Comparison of ENCODE assay signal across 9 mouse cellular contexts in genomic region chr17:34597566-34598095, GRCm38 (mm10). TPM values are rescaled to one million over a fixed set of nuclear protein-coding genes. Genes with fewer than 3 reads are reported as not detected.
A peak's percentile ranks its signal among the peaks of the same experiment; 100 is the strongest.
DNase-seq lines count a peak whose midpoint lies in the region; ATAC-seq and TF ChIP-seq lines count a peak whose summit lies in the region.
"Had no signal": no experiment of that assay in that cellular context is flagged by ENCODE, and none has a peak within 500 bp of the region (broad histone marks: within the 10 kb centered on the region; RNA-seq: fewer than 3 reads in every experiment).

TSS of gene Ager (plus strand) at chr17:34597862.

- no peak within 1 kb of the TSS for H3K4me2 ChIP-seq in forebrain, embryonic 11.5 days (ENCODE audit: low read depth, low read length, severe bottlenecking)
- H3K4me2 ChIP-seq in forebrain, postnatal 0 days (ENCODE audit: low read depth): no peak within 1 kb of the TSS
- no peak within 1 kb of the TSS for H3K4me2 ChIP-seq in midbrain, embryonic 16.5 days (ENCODE audit: low read length)
- no peak within 1 kb of the TSS for H3K4me2 ChIP-seq in intestine, embryonic 16.5 days (ENCODE audit: low read depth, low read length)

- H3K27me3 ChIP-seq in forebrain, embryonic 11.5 days (ENCODE audit: control insufficient read depth, insufficient read depth, low read length): no peaks in the 10 kb centered on the region
- no peaks in the 10 kb centered on the region for H3K27me3 ChIP-seq in forebrain, postnatal 0 days (ENCODE audit: insufficient read depth, low read length)
- no peaks in the 10 kb centered on the region for H3K27me3 ChIP-seq in midbrain, embryonic 10.5 days (ENCODE audit: low read depth, poor library complexity, severe bottlenecking)
- no peaks in the 10 kb centered on the region for H3K27me3 ChIP-seq in midbrain, embryonic 16.5 days (ENCODE audit: control insufficient read depth, insufficient read depth, low read depth, low read length)
- H3K27me3 ChIP-seq in intestine, embryonic 16.5 days (replicated peaks; ENCODE audit: control insufficient read depth, insufficient read depth, low read length): no peaks in the 10 kb centered on the region

- peaks cover 8% of the 10 kb centered on the region for H3K36me3 ChIP-seq in forebrain, embryonic 11.5 days (ENCODE audit: control insufficient read depth, insufficient read depth, low read length)
- H3K36me3 ChIP-seq in forebrain, postnatal 0 days (ENCODE audit: insufficient read depth): peaks cover 29% of the 10 kb centered on the region
- H3K36me3 ChIP-seq in midbrain, embryonic 10.5 days: peaks cover 58% of the 10 kb centered on the region
- H3K36me3 ChIP-seq in midbrain, embryonic 16.5 days (ENCODE audit: control insufficient read depth, insufficient read depth, low read length): peaks cover 21% of the 10 kb centered on the region
- peaks cover 19% of the 10 kb centered on the region for H3K36me3 ChIP-seq in intestine, embryonic 16.5 days (ENCODE audit: control insufficient read depth, insufficient read depth, low read length)

- H3K27ac ChIP-seq in forebrain, embryonic 11.5 days (ENCODE audit: low read depth, low read length): no peak within 1 kb of the TSS
- no peak within 1 kb of the TSS for H3K27ac ChIP-seq in forebrain, postnatal 0 days (ENCODE audit: low read depth, low read length)
- peak within 1 kb of the TSS; percentile 63 for H3K27ac ChIP-seq in midbrain, embryonic 10.5 days (replicated peaks)
- H3K27ac ChIP-seq in midbrain, embryonic 16.5 days (ENCODE audit: low read length): no peak within 1 kb of the TSS
- peak within 1 kb of the TSS; percentile 28 for H3K27ac ChIP-seq in intestine, embryonic 16.5 days (ENCODE audit: low read length)

- no peak for DNase-seq in forebrain, embryonic 11.5 days (ENCODE audit: low spot score)
- DNase-seq in forebrain, postnatal 0 days: no peak
- DNase-seq in midbrain, embryonic 10.5 days (ENCODE audit: low spot score): no peak
- DNase-seq in left cerebral cortex, postnatal 10 days (ENCODE audit: extremely low spot score in 1 of 2, low spot score in 2 of 2): no peak
- DNase-seq in left cerebral cortex, adult 18-20 months (ENCODE audit: low spot score in 2 of 2): no peak
- DNase-seq: gastrocnemius, postnatal 10 days had no signal

- 20% methylated on average over 6 of the region's 6 CpGs for WGBS in forebrain, embryonic 11.5 days
- 21% methylated on average over 6 of the region's 6 CpGs for WGBS in forebrain, postnatal 0 days
- WGBS in midbrain, embryonic 10.5 days: 26% methylated on average over 6 of the region's 6 CpGs
- WGBS in midbrain, embryonic 16.5 days: 37% methylated on average over 4 of the region's 6 CpGs
- WGBS in intestine, embryonic 16.5 days: 12% methylated on average over 6 of the region's 6 CpGs

- no peak within 1 kb of the TSS for H3K4me3 ChIP-seq in forebrain, embryonic 11.5 days (ENCODE audit: low read depth, low read length)
- H3K4me3 ChIP-seq in forebrain, postnatal 0 days (ENCODE audit: low read depth, low read length): no peak within 1 kb of the TSS
- peak within 1 kb of the TSS; percentile 24 for H3K4me3 ChIP-seq in midbrain, embryonic 10.5 days
- no peak within 1 kb of the TSS for H3K4me3 ChIP-seq in midbrain, embryonic 16.5 days (ENCODE audit: low read depth, low read length)
- no peak within 1 kb of the TSS for H3K4me3 ChIP-seq in intestine, embryonic 16.5 days (ENCODE audit: low read length)

- peak within 1 kb of the TSS; percentile 3; the same call in 1 of the 2 replicates for H3K9ac ChIP-seq in forebrain, embryonic 11.5 days (ENCODE audit: low read length)
- no peak within 1 kb of the TSS for H3K9ac ChIP-seq in forebrain, postnatal 0 days
- no peak within 1 kb of the TSS for H3K9ac ChIP-seq in midbrain, embryonic 16.5 days (ENCODE audit: low read depth, low read length)
- peak within 1 kb of the TSS; percentile 40; the same call in 1 of the 2 replicates for H3K9ac ChIP-seq in intestine, embryonic 16.5 days (ENCODE audit: low read depth, low read length)

- ATAC-seq in forebrain, embryonic 11.5 days (replicated peaks; ENCODE audit: low FRiP score): no peak
- no peak for ATAC-seq in forebrain, postnatal 0 days
- ATAC-seq in midbrain, embryonic 16.5 days: no peak
- no peak for ATAC-seq in intestine, embryonic 16.5 days
- ATAC-seq in megakaryocyte progenitor cell, adult 5-6 weeks (replicated peaks; ENCODE audit: poor library complexity): peak; percentile 44

- intact Hi-C loops in left cerebral cortex, postnatal 10 days (cut with DNase I): no loop called here

- peaks cover 11% of the 10 kb centered on the region for H3K4me1 ChIP-seq in forebrain, embryonic 11.5 days (replicated peaks; ENCODE audit: control insufficient read depth, insufficient read depth, low read length)
- H3K4me1 ChIP-seq in forebrain, postnatal 0 days (ENCODE audit: insufficient read depth): peaks cover 5% of the 10 kb centered on the region; the same call in 1 of the 2 replicates
- peaks cover 76% of the 10 kb centered on the region for H3K4me1 ChIP-seq in midbrain, embryonic 10.5 days
- H3K4me1 ChIP-seq in midbrain, embryonic 16.5 days (ENCODE audit: control insufficient read depth, insufficient read depth, low read length): peaks cover 23% of the 10 kb centered on the region
- peaks cover 35% of the 10 kb centered on the region for H3K4me1 ChIP-seq in intestine, embryonic 16.5 days (ENCODE audit: control insufficient read depth, insufficient read depth, low read length)

- TF ChIP-seq CTCF in forebrain, postnatal 0 days (IDR thresholded peaks at IDR 0.05; ENCODE audit: low read depth): no peak

- H3K9me3 ChIP-seq in forebrain, embryonic 11.5 days (ENCODE audit: control insufficient read depth, low read length): no peaks in the 10 kb centered on the region
- H3K9me3 ChIP-seq in forebrain, postnatal 0 days (ENCODE audit: low read length): no peaks in the 10 kb centered on the region
- no peaks in the 10 kb centered on the region for H3K9me3 ChIP-seq in midbrain, embryonic 10.5 days (replicated peaks)
- H3K9me3 ChIP-seq in midbrain, embryonic 16.5 days (replicated peaks; ENCODE audit: control insufficient read depth, low read length, poor library complexity, severe bottlenecking): no peaks in the 10 kb centered on the region
- H3K9me3 ChIP-seq in intestine, embryonic 16.5 days (ENCODE audit: control insufficient read depth, low read length): no peaks in the 10 kb centered on the region

RNA-seq across cellular contexts. Expression of gene Ager, which starts in this region (rescaled TPM):
- 2.4 and 4.0 TPM in 2 replicates for polyA plus RNA-seq in forebrain, embryonic 11.5 days (2014; fragmentation: Nextera tagmentation; extraction: Ambion mirVana)
- 1.8 and 2.8 TPM in 2 replicates for total RNA-seq in forebrain, postnatal 0 days (2014; rRNA removed)
- 0.92 and 1.2 TPM in 2 replicates for polyA plus RNA-seq in forebrain, postnatal 0 days (2015; fragmentation: Nextera tagmentation; extraction: Ambion mirVana)
- 3.1 and 3.2 TPM in 2 replicates for polyA plus RNA-seq in midbrain, embryonic 10.5 days (2016; fragmentation: Nextera tagmentation; extraction: Ambion mirVana)
- 0.95 and 1.1 TPM in 2 replicates for polyA plus RNA-seq in midbrain, embryonic 16.5 days (2015; fragmentation: Nextera tagmentation; extraction: Ambion mirVana)
- polyA plus RNA-seq in intestine, embryonic 16.5 days (2015; fragmentation: Nextera tagmentation; extraction: Ambion mirVana): 2.3 and 2.4 TPM in 2 replicates
- total RNA-seq in megakaryocyte progenitor cell, adult 5-6 weeks (2015): 1.5 and 2.6 TPM in 2 replicates
- 0.24 and 3.0 TPM in 2 replicates for total RNA-seq in megakaryocyte progenitor cell, adult 5-6 weeks (2017)
- total RNA-seq in left cerebral cortex, postnatal 10 days (2021): 1 to 10 TPM in 1 of 2 experiments, under 1 TPM in 1; 0.97 to 1.3 TPM
- under 1 TPM; 0.45 to 0.58 TPM for total RNA-seq in left cerebral cortex, adult 18-20 months (2021)

Comparison
In these comparisons a context has a peak if more than half of its experiments do, and no peak if none do; other contexts are left out.
1. H3K27ac ChIP-seq: peak in midbrain, embryonic 10.5 days (single experiment) and intestine, embryonic 16.5 days (single experiment); none in forebrain, embryonic 11.5 days (single experiment), forebrain, postnatal 0 days (single experiment) and midbrain, embryonic 16.5 days (single experiment).
2. H3K9ac ChIP-seq: peak in forebrain, embryonic 11.5 days (single experiment) and intestine, embryonic 16.5 days (single experiment); none in forebrain, postnatal 0 days (single experiment) and midbrain, embryonic 16.5 days (single experiment).